In the genomic region with DNA sequence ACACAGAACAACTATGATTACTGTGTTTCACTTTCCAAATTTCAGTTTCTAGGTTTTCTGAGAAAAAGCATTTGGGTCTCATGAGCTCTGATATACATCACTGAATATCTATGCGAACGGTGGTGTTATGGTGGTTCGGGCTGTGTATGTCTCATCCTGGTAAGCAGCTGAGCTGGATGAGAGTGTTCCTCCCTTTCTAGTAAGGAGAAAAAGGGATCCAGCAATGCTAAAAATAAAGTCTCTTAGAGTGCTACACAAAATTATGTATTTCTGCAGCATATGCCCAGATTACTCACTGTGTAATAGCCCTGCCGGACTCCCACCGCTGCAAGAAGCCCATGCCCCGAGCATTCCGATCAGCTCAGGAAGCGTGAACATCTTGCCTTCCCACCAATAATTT, we compare ENCODE assay signal across 17 mouse cellular contexts.
"Had no signal": no experiment of that assay in that cellular context is flagged by ENCODE, and none has a peak within 500 bp of the region (broad histone marks: within the 10 kb centered on the region; RNA-seq: fewer than 3 reads in every experiment).

No protein-coding gene starts in this region.

- H3K4me3 ChIP-seq: neural tube, embryonic 12.5 days; neural tube, embryonic 13.5 days; neural tube, embryonic 15.5 days; stomach, embryonic 15.5 days had no signal

- H3K27ac ChIP-seq: neural tube, embryonic 12.5 days; neural tube, embryonic 13.5 days; neural tube, embryonic 15.5 days; stomach, embryonic 15.5 days; stomach, postnatal 0 days had no signal

- DNase-seq: retina, postnatal 1 day; right cerebral cortex, adult 18-20 months; right cerebral cortex, postnatal 14 days; right cerebral cortex, postnatal 25 days; right cerebral cortex, postnatal 4 days; spleen, adult 18-20 months; thymus, adult 18-20 months; thymus, adult 2 months; thymus, postnatal 14 days; thymus, postnatal 25 days; thymus, postnatal 36 days; thymus, postnatal 4 days had no signal
